Mouse (Mus musculus) lung, postnatal 25 days (tissue): ENCODE measurements around the gene Slc9a5.

ENCODE experiments used
- DNase-seq: peaks from one replicate; pipeline ENCODE4 v3.0.0; 2022; ENCODE audit warnings: low spot score

The Slc9a5 gene

GRCm38 (mm10) chr8:105326141-105326672, 22.4 kb upstream of the Slc9a5 start, which contains the start of the genes Lrrc29 and Tmem208:
Gene Lrrc29 (minus strand): TSS chr8:105326278.
Gene Tmem208 (plus strand): TSS chr8:105326354.
- DNase-seq = peak; percentile 98

GRCm38 (mm10) chr8:105326968-105327367, 21.7 kb upstream of the Slc9a5 start:
- no peak for DNase-seq

GRCm38 (mm10) chr8:105330325-105330724, 18.3 kb upstream of the Slc9a5 start:
- DNase-seq = no peak

- no peak for DNase-seq
Observed at GRCm38 (mm10) chr8:105331469-105331868, 17.2 kb upstream of the Slc9a5 start.

GRCm38 (mm10) chr8:105331931-105332330, 16.7 kb upstream of the Slc9a5 start:
- no peak for DNase-seq

GRCm38 (mm10) chr8:105332523-105332922, 16.1 kb upstream of the Slc9a5 start:
- no peak for DNase-seq

- DNase-seq = no peak
Observed at GRCm38 (mm10) chr8:105336373-105337130, 12.1 kb upstream of the Slc9a5 start.

GRCm38 (mm10) chr8:105338992-105339391, 9.7 kb upstream of the Slc9a5 start:
- DNase-seq = no peak

GRCm38 (mm10) chr8:105339886-105340635, 8.6 kb upstream of the Slc9a5 start:
- peak; percentile 89 for DNase-seq

GRCm38 (mm10) chr8:105341399-105341798, 7.2 kb upstream of the Slc9a5 start:
- DNase-seq = peak; percentile 76

- DNase-seq = no peak
Observed at GRCm38 (mm10) chr8:105342768-105343167, 5.9 kb upstream of the Slc9a5 start.

GRCm38 (mm10) chr8:105343791-105344574, 4.7 kb upstream of the Slc9a5 start:
- DNase-seq = peak; percentile 50

- DNase-seq = peak; percentile 64
Observed at GRCm38 (mm10) chr8:105345061-105345975, 3.3 kb upstream of the Slc9a5 start.

GRCm38 (mm10) chr8:105346611-105347427, 1.8 kb upstream of the Slc9a5 start:
- DNase-seq = peak; percentile 85

- DNase-seq = peak; percentile 97
Observed at GRCm38 (mm10) chr8:105347428-105348221, 1.0 kb upstream of the Slc9a5 start, which contains the start of gene Fhod1. Gene Fhod1 (minus strand): TSS chr8:105347953.

GRCm38 (mm10) chr8:105349096-105349771, 591 bp downstream of the Slc9a5 start:
- no peak for DNase-seq

GRCm38 (mm10) chr8:105350186-105350585, 1.5 kb downstream of the Slc9a5 start:
- DNase-seq = no peak

- DNase-seq = no peak
Observed at GRCm38 (mm10) chr8:105353583-105354135, 5.0 kb downstream of the Slc9a5 start.
